11 mouse cellular contexts compared by ENCODE assay signal in the genomic region with DNA sequence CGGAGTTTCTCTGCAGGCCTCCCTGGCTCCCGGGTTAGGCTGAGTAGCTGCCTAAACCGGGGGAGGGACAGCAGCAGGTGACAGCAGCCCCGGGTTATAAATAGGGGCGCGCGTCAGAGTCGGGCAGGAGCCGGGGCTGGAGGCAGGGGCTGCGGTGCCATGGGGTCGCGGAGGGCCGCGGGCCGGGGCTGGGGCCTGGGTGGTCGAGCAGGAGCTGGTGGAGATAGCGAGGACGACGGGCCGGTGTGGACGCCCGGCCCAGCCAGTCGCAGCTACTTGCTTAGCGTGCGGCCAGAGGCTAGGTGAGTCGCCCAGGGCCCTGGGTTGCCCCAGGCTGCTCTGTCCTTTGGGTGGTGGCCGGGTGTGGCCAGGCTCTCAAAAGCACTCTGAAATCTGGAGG. TPM values are rescaled to one million over a fixed set of nuclear protein-coding genes. Genes with fewer than 3 reads are reported as not detected.
A peak's percentile ranks its signal among the peaks of the same experiment; 100 is the strongest.
DNase-seq lines count a peak whose midpoint lies in the region; ATAC-seq and TF ChIP-seq lines count a peak whose summit lies in the region.
"Had no signal": no experiment of that assay in that cellular context is flagged by ENCODE, and none has a peak within 500 bp of the region (broad histone marks: within the 10 kb centered on the region; RNA-seq: fewer than 3 reads in every experiment).

A gene (plus strand): TSS at position 130 of the 400 bp plus-strand sequence.

- ATAC-seq in lung, embryonic 14.5 days (ENCODE audit: insufficient read depth), result peak; percentile 31; the same call in 1 of the 2 replicates
- 0 out of 2 replicates have a peak, but pooled peaks have one; percentile 39 for ATAC-seq in embryonic facial prominence, embryonic 15.5 days (ENCODE audit: insufficient number of reproducible peaks, low FRiP score, low TSS enrichment, low read depth)
- ATAC-seq in heart, postnatal 0 days (ENCODE audit: insufficient read depth, low read depth), result peak; percentile 80
- peak; percentile 70 for ATAC-seq in liver, postnatal 0 days

- WGBS in lung, embryonic 14.5 days, result 16% methylated on average over 27 of the region's 27 CpGs
- 22% methylated on average over 27 of the region's 27 CpGs for whole genome bisulfite sequencing in embryonic facial prominence, embryonic 15.5 days
- WGBS in heart, postnatal 0 days, result 15% methylated on average over 26 of the region's 27 CpGs
- WGBS in liver, postnatal 0 days (ENCODE audit: insufficient replicate concordance), result 18% methylated on average over 27 of the region's 27 CpGs

- no peaks in the 10 kb centered on the region for H3K36me3 ChIP-seq in lung, embryonic 14.5 days (ENCODE audit: insufficient read depth)
- no peaks in the 10 kb centered on the region for H3K36me3 ChIP-seq in embryonic facial prominence, embryonic 15.5 days
- 0 out of 2 replicates have a peak, but pooled peaks cover 4% of the 10 kb centered on the region for H3K36me3 ChIP-seq in heart, postnatal 0 days (replicated peaks; ENCODE audit: control insufficient read depth, insufficient read depth, low read length)
- H3K36me3 ChIP-seq in liver, postnatal 0 days (replicated peaks; ENCODE audit: insufficient read depth, low read length), result no peaks in the 10 kb centered on the region
- H3K36me3 ChIP-seq: midbrain, embryonic 12.5 days had no signal

- H3K27ac ChIP-seq in lung, embryonic 14.5 days (ENCODE audit: low read depth), result peak within 1 kb of the TSS; percentile 81
- H3K27ac ChIP-seq in embryonic facial prominence, embryonic 15.5 days (replicated peaks), result no peak within 1 kb of the TSS
- H3K27ac ChIP-seq in heart, postnatal 0 days (ENCODE audit: low read depth), result peak within 1 kb of the TSS; percentile 93
- H3K27ac ChIP-seq in liver, postnatal 0 days (ENCODE audit: low read depth), result 0 out of 2 replicates have a peak within 1 kb of the TSS, but pooled peaks have one; percentile 1
- H3K27ac ChIP-seq: hindbrain, embryonic 14.5 days; midbrain, embryonic 12.5 days had no signal

- H3K4me3 ChIP-seq in lung, embryonic 14.5 days (ENCODE audit: low read depth, low read length), result no peak within 1 kb of the TSS
- H3K4me3 ChIP-seq in embryonic facial prominence, embryonic 15.5 days (replicated peaks), result 0 out of 2 replicates have a peak within 1 kb of the TSS, but pooled peaks have one; percentile 1
- peak within 1 kb of the TSS; percentile 47 for H3K4me3 ChIP-seq in heart, postnatal 0 days (ENCODE audit: low read depth, low read length)
- H3K4me3 ChIP-seq in liver, postnatal 0 days (ENCODE audit: low read depth, low read length), result peak within 1 kb of the TSS; percentile 8; the same call in 1 of the 2 replicates
- H3K4me3 ChIP-seq: midbrain, embryonic 12.5 days had no signal

- no peaks in the 10 kb centered on the region for H3K9me3 ChIP-seq in lung, embryonic 14.5 days (ENCODE audit: low read depth, low read length)
- no peaks in the 10 kb centered on the region for H3K9me3 ChIP-seq in embryonic facial prominence, embryonic 15.5 days (replicated peaks)
- no peaks in the 10 kb centered on the region for H3K9me3 ChIP-seq in heart, postnatal 0 days (replicated peaks; ENCODE audit: control insufficient read depth, low read length)
- H3K9me3 ChIP-seq in liver, postnatal 0 days (ENCODE audit: low read length), result no peaks in the 10 kb centered on the region

- peaks cover 28% of the 10 kb centered on the region for H3K4me1 ChIP-seq in lung, embryonic 14.5 days (ENCODE audit: insufficient read depth)
- no peaks in the 10 kb centered on the region for H3K4me1 ChIP-seq in embryonic facial prominence, embryonic 15.5 days
- H3K4me1 ChIP-seq in heart, postnatal 0 days (ENCODE audit: control insufficient read depth, insufficient read depth), result peaks cover 24% of the 10 kb centered on the region
- peaks cover 22% of the 10 kb centered on the region for H3K4me1 ChIP-seq in liver, postnatal 0 days (ENCODE audit: insufficient read depth)
- H3K4me1 ChIP-seq: midbrain, embryonic 12.5 days had no signal

- H3K9ac ChIP-seq in lung, embryonic 14.5 days, result peak within 1 kb of the TSS; percentile 32
- no peak within 1 kb of the TSS for H3K9ac ChIP-seq in embryonic facial prominence, embryonic 15.5 days
- peak within 1 kb of the TSS; percentile 70 for H3K9ac ChIP-seq in heart, postnatal 0 days (replicated peaks; ENCODE audit: low read depth, low read length)
- H3K9ac ChIP-seq in liver, postnatal 0 days (replicated peaks), result peak within 1 kb of the TSS; percentile 48; the same call in 1 of the 2 replicates
- H3K9ac ChIP-seq: hindbrain, embryonic 14.5 days; midbrain, embryonic 12.5 days had no signal

- no peaks in the 10 kb centered on the region for H3K27me3 ChIP-seq in lung, embryonic 14.5 days (ENCODE audit: insufficient read depth, low read length)
- H3K27me3 ChIP-seq in embryonic facial prominence, embryonic 15.5 days, result no peaks in the 10 kb centered on the region
- H3K27me3 ChIP-seq in heart, postnatal 0 days (ENCODE audit: control insufficient read depth, insufficient read depth, low read length), result no peaks in the 10 kb centered on the region
- H3K27me3 ChIP-seq in liver, postnatal 0 days (ENCODE audit: insufficient read depth, low read length), result no peaks in the 10 kb centered on the region
- H3K27me3 ChIP-seq: midbrain, embryonic 12.5 days had no signal

- TF ChIP-seq CTCF in lung, embryonic 14.5 days (IDR thresholded peaks at IDR 0.05; ENCODE audit: low read depth), result no peak
- no peak for TF ChIP-seq CTCF in heart, postnatal 0 days (IDR thresholded peaks at IDR 0.05; ENCODE audit: low read depth)
- no peak for TF ChIP-seq CTCF in liver, postnatal 0 days (IDR thresholded peaks at IDR 0.05; ENCODE audit: low read depth)

- no peak for TF ChIP-seq EP300 in heart, postnatal 0 days (IDR thresholded peaks at IDR 0.05; ENCODE audit: low read depth)
- no peak for TF ChIP-seq EP300 in liver, postnatal 0 days (IDR thresholded peaks at IDR 0.05; ENCODE audit: low read depth)

- DNase-seq in lung, embryonic 14.5 days, result no peak
- DNase-seq in lung, postnatal 36 days, result no peak
- DNase-seq in heart, postnatal 0 days (ENCODE audit: low spot score), result peak; percentile 74
- peak; percentile 39 for DNase-seq in liver, postnatal 0 days
- no peak for DNase-seq in adrenal gland, postnatal 25 days
- no peak for DNase-seq in thymus, postnatal 10 days (ENCODE audit: low spot score in 2 of 2)
- no peak for DNase-seq in cerebellum, adult 18-20 months
- DNase-seq: cerebellum, adult 9-10 months had no signal

- H3K4me2 ChIP-seq in lung, embryonic 14.5 days, result peak within 1 kb of the TSS; percentile 46
- no peak within 1 kb of the TSS for H3K4me2 ChIP-seq in embryonic facial prominence, embryonic 15.5 days (replicated peaks)
- peak within 1 kb of the TSS; percentile 71 for H3K4me2 ChIP-seq in heart, postnatal 0 days (ENCODE audit: low read depth, low read length)
- H3K4me2 ChIP-seq in liver, postnatal 0 days (ENCODE audit: low read depth, low read length), result peak within 1 kb of the TSS; percentile 63
- H3K4me2 ChIP-seq: hindbrain, embryonic 14.5 days; midbrain, embryonic 12.5 days had no signal

RNA-seq across cellular contexts. Expression of the gene that starts here (rescaled TPM):
- 0.63 and 0.85 TPM in 2 replicates for polyA plus RNA-seq in lung, embryonic 14.5 days (2014; fragmentation: Nextera tagmentation; extraction: Ambion mirVana)
- 3.1 and 4.5 TPM in 2 replicates for polyA plus RNA-seq in embryonic facial prominence, embryonic 15.5 days (2015; fragmentation: Nextera tagmentation; extraction: Ambion mirVana)
- 42.9 and 70.8 TPM in 2 replicates for total RNA-seq in heart, postnatal 0 days (2014; rRNA removed; ENCODE audit: low replicate concordance)
- polyA plus RNA-seq in heart, postnatal 0 days (2015; fragmentation: Nextera tagmentation; extraction: Ambion mirVana), result 18.3 and 19.1 TPM in 2 replicates
- 0.08 and 0.26 TPM in 2 replicates for polyA plus RNA-seq in liver, postnatal 0 days (2015; fragmentation: Nextera tagmentation; extraction: Ambion mirVana)
- total RNA-seq in adrenal gland, postnatal 25 days (2021), result 0.06 TPM in 1 of 2 replicates, not detected in the other

Comparison
In these comparisons a context has a peak if more than half of its experiments do, and no peak if none do; other contexts are left out.
1. RNA of the gene that starts here (total RNA-seq): 42.9 to 70.8 TPM in heart, postnatal 0 days; 0.06 TPM in adrenal gland, postnatal 25 days; every median in the first group is over 10 times any median in the second.
2. Peak in ATAC-seq, H3K27ac ChIP-seq, H3K9ac ChIP-seq and H3K4me2 ChIP-seq in lung, embryonic 14.5 days; RNA of the gene not detected or under 1 TPM.
3. Peak in DNase-seq, ATAC-seq, H3K4me3 ChIP-seq, H3K27ac ChIP-seq, H3K9ac ChIP-seq and H3K4me2 ChIP-seq in liver, postnatal 0 days; RNA of the gene not detected or under 1 TPM.
4. Peak in every context shown above with its lines, with median percentiles within 50 percentile points of each other: ATAC-seq.